Mouse (Mus musculus) kidney, postnatal 25 days (tissue): ENCODE data around the gene Cdc42bpb.

Experiments used
- DNase-seq, 2 experiments: peaks; one replicate each; pipeline ENCODE4 v3.0.0; 2021; ENCODE audit warnings: mixed read lengths in 2 of 2

Cdc42bpb gene

DNA sequence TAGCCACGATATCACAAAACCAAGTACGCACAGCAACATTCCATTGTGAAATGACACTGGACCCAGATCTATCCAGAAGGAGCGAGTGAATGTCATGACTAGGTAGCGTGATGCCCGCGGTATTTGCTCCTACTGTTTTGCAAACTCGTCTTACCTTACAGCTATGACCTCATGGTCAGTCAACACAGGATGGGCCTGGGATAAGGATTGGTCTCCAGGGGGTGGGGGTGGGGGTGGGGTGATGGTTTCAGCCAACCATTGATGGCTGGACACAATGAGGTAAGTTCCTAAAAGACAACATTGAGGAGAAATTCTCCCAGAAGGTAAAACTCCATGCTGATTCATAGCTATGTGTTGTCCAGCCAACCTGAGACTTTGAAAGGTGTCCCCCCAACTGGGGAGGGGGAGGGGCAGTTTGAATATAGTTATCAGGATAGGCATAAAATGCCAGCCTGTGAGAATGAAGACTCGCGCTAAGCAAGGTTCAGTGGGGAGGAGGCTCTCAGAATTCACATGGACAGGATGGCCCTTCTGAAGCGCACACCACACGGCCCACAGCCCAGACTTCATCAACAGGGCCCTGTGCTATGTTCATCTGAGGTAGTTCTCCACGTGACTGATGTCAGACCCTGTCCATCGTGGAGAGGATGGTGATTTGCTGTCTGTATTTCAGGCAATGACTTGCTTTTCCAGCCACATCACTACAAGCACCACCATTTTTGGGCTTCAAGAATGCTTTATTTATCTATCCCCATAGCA, 8.5 kb upstream of the Cdc42bpb start:
- DNase-seq, result no peak

DNA sequence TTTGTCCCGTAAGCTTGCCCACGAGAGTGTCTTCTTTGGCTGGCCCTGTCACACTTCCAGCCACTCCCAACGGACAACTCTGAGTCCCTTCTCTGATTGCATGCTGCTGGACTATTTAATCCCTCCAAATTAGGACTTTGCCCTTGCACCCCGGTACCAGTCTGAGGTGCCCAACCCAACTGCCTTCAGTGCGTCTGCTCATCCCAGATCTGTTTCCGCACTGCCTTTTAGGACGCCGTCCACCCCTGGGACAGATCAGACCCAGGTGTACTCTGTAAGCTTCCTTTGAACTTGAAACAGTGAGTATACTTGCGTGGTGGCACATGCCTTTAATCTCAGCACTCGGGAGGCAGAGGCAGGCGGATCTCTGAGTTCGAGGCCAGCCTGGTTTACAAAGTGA, 1.3 kb upstream of the Cdc42bpb start:
- DNase-seq, result peak in 1 of 2 experiments; percentile 38

DNA sequence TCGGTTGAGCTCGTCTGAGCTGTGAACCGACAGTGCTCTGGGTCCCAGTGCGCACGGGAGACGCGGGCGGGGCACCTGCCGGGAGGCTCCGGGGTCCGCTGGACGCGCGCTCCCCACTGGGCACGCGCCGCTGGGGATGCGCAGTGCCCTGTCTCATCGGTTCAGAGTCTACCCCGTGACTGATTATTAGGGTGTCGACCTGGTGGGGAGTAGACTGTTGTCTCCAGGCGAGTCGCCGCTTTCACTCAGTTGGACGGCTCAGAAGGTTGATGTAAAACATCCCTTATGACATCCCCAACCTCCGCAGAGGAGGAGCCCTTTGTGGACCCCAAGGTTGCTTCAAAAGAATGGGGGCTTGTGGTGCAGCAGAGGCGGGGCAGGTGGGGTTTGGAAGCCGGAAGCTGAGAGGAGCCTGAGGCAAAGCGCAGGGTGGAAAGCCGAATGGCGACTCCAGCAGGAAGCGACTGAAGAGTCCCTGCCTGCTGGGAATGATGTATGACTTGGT, 520 bp upstream of the Cdc42bpb start:
- DNase-seq, result peak; percentile 56 to 77

DNA sequence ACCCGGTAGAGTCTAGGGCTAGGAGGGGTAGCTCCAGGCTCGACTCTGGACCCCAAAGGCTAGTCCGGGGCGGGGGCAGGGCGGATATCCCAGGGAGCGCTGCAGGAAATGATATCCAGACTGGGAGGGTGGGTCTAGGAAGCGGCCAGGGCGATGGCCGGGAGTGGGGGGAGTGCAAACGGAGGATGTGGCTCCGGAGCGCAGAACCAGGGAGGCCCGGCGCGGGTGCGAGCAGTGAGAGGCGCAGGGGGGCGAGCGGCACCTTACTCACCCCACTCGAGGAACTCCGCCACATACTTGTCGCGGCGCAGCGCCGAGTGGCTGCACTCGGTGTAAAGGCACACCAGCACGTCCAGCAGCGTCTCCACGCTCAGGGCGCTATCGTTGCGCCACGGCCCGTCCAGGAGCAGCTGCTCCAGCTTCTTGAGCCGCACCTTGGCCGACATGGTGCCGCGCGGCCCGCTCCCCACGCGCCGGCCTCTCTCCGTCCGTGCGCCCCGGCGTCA, 639 bp downstream of the Cdc42bpb start:
- peak; percentile 74 to 87 for DNase-seq

DNA sequence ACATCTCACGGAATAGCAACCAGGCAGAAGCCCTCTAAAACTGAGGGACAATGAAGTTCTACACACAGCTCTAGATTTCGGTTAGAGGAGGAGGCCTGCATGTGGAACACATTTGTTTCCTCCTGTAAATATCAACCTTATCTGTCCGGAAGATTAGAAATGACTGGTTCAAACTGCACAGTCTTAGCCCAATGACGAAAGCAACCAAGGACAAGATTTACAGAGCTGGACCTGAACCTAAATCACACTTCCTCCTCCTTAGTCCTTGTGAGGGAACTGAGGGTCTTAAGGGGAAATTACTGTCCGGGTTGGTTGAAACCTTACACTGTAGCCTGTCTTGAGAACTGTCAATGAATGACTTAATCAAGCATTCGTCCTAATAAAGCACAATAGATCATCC, 1.5 kb downstream of the Cdc42bpb start:
- no peak for DNase-seq

DNA sequence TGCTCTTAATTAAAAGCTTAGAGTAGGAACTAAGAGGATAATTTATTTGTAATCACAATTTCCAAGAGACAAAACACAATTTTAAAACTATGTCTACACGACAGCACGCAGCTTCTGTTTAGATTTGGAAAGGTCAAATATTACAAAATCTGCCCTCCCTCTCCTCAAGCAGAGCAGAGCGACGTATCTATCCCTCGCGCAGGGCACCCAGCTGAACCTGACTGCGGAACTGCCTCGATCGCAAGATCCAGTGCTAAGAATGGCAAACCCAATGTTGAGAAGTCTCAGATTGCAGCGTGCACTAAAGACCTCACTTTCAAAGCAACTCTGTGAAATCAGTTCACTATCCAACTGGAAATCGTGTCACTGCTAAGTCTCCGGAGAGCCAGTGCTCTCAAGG, 2.0 kb downstream of the Cdc42bpb start:
- peak in 1 of 2 experiments; percentile 48 for DNase-seq

DNA sequence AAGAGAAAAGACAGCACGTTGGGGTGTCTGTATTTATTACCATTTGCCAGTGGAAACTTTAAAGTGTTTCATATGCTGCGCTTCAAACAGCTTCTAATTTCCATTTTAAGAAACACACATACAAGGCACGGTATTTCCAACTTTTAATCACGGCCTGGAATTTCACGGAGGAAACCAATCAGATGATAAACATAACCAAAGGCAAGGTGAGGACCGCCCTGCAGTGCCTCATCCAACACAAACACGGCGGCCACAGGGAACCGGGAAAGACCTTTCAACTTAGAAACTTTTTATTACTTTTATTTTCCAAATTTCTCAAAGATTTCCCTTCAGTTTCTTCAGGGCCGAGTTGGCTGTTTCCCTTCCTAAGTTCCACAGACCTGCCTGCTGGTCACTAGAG, 2.8 kb downstream of the Cdc42bpb start:
- peak in 1 of 2 experiments; percentile 40 for DNase-seq

DNA sequence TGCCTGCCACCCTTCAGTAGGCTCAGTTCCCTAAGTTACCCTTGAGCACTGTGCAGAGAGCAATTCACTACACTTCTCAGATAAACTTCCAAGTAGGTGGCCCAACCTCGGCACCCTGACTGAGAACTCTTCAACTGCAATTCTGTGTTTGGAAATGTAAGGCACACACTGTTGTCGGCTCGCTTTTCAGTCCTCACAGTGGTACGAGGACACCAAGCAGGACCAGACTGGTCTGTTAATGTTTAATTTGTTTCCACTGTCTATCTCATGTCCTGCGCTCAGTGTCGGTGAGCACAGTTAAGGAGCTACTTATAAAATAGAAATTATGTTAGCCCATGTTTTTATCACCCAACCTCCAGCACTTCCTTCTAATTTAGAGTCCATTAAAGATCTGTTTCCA, 4.1 kb downstream of the Cdc42bpb start:
- DNase-seq, result peak in 1 of 2 experiments; percentile 48

DNA sequence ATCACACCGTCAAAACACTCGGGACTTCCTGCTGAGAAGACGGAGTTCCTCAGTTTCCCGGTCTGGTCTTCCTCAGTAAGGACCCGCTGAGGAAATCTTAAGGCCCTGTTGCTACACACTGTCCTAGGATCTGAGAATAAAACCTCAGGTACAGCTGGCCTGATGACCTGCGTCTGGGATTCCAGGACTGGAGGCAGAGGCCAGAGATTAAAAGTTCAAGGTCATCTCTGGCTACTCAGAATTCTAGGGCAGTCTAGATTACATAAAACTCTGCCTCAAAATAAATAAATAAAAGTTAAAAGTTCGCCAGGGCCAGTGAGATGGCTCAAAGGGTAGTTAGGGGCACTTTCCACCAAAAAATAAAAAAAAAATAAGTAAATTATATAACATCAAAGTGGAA, 5.6 kb downstream of the Cdc42bpb start:
- DNase-seq, result peak in 1 of 2 experiments; percentile 32

DNA sequence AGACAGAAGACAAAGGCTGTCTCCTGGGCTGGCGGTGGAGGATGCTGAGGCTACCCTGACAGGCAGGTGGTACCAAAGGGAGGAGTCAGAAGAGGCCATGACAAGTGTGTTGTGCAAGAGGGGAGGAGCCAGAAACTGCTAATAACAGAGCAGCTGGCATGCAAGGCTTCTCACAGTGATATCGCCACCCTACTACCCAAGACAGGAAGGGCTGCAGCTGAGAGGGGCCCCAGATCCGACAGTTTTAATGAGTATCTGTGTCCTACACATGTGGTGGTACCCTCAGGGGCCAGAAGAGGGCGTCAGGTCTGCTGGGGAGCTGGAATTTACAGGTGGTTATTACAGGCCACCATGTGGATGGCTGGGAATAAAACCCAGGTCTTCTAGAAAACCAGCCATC, 7.3 kb downstream of the Cdc42bpb start:
- peak in 1 of 2 experiments; percentile 33 for DNase-seq

DNA sequence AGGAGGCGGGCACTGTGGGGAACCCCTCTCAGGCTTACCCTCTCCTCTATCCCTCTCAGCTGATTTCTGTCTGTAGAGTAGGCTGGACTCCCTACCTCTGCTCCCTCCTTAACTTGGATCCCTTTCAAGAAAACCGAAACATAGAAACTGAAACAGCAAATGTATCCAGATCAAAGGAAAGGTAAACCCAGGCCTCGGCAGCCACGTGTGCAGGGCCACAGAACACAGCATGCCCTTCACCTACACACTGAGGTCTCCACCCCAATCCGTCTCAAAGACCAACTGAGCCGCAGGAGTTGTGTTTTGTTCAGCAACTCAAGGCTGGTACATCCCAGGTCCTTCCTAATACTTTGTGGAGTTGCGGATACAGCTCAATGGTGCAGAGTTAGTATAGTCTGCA, 10.5 kb downstream of the Cdc42bpb start:
- DNase-seq, result no peak

DNA sequence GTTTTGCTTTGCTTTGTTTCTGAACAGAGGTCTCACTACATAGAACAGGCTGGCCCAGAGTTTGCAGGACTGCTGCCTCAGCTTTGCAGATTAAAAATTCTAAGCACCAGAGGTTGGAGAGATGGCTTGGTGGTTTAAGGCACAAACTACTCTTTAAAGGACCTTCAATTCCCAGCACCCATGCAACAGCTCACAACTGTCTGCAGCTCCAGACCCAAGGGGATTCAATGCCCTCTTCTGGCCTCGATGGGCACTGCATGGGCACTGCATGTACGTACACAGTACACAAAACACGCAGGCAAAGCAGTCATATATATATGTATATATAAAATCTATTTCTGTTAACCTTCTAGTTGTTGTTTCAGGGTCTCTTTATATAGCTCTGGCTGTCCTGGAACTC, 13.3 kb downstream of the Cdc42bpb start:
- no peak for DNase-seq

DNA sequence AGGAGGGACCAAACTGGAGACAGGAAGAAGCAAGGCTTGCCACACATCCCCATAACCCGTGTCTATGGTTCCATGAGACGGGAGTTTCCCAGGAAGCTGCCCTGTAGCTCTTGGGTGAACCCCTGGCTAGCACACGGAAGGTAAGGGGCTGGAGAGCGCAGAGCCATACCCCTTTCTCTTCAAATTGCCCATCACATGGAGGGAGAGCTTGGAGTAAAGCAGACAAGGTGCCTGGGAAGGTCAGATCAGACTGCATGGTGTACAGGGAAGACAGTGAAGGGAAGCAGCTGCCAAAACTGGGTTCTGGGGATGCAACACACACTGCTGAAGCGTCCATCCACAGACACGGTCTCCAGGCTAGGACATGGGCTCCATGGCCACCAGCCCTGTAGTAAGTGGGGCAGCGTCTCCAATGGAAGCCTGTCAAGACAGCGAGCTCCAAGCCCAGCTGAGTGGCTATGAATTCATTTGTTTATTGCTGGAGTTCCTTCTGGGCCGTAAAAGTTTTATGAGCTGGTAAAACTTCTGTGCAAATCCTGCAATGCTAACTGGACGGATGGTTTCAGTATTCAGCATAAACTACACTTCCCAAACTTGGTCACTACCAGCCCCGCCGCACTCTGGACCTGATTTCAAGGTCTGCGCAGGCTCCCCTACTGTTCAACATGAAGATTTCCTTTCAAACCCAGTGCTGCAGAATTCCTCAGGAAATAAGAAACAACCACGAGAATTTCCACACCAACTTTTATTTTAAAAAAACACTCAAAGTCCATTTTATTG, 16.0 kb downstream of the Cdc42bpb start:
- DNase-seq, result peak; percentile 71 to 76

DNA sequence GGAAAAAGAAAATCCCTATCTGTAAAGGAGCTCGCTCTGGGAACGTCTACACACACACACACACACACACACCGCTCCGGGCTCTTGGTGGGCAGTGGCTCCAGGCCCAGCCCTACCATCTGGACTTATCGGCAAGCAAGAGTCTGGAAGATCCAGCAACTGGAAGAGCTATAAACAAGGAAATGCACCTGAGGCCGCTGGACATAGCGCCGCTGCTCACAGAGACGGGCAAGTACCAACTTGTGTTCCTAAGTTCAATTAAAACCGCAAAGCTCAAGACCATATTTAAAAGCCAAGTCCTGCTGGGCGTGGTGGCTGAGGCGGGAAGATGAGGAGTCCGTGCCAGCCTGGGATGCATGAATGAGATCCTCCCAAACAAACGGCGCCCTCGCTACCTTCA, 16.8 kb downstream of the Cdc42bpb start:
- DNase-seq, result no peak

DNA sequence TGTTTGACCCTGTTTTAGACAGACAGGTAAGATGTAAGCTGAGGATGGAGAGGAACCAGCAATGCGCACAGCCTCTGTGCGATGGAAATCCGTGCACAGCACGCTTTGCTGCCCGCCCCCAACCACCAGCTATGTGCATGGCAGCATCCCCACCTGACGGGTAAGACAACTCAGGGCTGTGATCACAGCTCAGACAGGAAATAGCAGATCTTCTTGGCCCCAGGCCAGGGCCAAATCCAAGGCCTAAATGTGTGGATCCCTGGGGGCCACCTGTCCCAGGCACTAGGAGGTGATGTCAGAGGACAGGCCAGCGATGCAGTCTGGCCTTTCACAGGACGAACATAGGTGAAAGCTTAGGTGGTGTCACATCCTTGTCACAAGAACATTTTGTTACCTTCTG, 21.3 kb downstream of the Cdc42bpb start:
- peak; percentile 58 for DNase-seq

DNA sequence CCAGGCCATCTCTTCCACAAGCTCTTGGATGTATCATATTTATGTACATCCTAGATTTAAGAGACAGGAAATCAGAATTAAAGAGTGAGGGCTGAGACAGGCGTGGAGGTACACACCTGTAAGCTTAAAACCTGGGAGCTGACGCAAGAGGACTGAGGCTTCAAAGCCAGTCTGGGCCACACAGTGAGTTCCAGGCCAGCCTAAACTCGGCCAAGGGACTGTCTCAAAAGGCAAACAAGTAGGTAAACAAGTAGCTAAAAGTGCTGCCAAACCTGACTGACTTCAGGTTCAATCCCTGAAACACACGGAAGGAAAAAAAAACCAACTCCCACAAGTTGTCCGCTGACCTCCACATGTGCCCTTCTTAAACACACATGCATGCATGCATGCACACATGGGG, 23.4 kb downstream of the Cdc42bpb start:
- DNase-seq, result no peak

DNA sequence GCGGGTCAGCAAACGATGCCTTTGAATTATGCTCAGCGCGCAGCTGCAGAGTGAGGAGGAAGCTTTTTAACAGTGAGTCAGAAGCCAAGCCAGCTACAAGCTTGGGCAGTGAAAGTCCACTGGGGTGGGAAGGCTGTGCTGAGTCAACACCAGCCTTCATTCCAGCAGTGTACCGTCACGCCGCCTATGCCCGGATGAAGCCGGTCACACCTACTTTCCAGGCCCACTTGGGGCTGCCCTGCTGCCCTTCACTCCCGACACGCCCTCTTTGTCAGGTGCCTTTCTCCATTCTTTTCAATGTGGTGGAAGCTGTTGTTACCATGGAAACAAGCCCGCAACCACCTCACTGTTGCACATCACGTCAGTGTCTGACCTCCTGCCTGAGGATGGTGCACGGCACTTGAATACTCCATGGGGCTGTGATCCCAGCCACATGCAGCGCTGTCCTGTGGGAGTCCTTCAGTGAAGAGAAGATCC, 24.0 kb downstream of the Cdc42bpb start:
- peak; percentile 84 to 95 for DNase-seq

DNA sequence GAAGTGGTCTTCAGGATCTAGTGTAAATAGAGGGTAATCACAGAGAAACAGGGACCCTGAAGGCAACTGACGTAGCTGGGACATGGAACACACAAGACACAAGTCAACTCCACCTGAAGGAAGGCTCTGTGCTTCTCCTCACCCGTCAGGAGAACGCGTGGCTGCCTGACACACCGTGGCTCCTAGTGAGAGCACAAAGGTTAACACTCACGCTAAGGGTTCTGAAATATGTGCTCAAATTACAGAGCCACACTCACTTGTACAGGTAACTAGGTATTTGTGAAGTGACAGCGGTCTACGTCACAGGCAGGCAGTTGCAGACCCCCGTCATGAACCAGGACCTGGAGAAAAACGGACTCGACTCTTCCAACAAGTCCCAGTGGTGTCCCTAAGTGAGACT, 24.5 kb downstream of the Cdc42bpb start:
- no peak for DNase-seq

DNA sequence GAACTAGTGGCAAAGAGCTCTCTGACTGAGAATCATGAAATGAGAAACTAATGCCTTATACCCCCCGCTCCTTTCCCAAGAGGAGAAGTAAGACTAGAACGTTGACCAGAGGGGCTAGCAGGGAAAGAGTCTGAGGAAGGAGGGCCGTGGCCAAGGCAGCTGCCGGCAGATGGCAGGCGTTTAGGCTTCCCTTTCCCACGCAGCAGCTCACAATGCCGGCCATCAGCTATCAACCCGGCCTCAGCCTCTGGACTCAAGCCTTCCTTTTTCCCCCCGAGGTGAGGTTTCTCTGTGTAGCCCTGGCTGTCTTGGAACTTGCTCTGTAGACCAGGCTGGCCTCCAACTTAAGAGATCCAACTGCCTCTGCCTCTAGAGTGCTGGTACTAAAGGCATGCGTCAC, 25.0 kb downstream of the Cdc42bpb start:
- no peak for DNase-seq

DNA sequence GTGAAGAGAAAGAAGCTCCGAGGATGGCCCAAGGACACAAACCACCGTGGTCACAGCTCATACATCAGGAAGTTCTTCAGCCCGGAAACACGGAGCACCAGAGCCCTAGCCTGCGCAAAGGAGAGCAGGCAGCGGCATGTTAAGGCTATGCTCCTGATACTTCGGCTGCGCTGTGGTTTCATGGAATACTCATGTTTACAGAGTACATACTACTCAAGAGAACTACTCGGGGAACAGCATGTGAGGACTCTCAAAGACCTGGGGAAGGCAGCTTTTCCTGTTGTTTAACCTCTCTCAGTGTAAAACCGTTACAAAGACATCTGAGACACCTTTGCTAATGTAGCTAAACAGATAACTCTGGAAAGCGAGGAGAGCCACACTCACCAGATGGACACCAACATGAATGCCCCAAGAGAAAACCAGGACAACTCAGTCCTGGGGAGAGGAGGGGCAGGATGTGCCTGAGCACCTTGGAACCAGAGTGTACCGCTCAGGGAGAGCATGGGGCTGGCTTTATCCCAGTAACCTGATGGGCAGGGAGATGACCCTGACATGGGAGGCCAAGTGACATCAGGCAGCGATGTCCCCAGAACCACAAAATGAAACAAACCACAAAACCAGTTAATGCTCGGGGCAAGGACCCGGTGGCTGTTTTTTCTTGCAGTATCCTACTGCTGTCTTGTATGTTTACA, 27.8 kb downstream of the Cdc42bpb start:
- no peak for DNase-seq

DNA sequence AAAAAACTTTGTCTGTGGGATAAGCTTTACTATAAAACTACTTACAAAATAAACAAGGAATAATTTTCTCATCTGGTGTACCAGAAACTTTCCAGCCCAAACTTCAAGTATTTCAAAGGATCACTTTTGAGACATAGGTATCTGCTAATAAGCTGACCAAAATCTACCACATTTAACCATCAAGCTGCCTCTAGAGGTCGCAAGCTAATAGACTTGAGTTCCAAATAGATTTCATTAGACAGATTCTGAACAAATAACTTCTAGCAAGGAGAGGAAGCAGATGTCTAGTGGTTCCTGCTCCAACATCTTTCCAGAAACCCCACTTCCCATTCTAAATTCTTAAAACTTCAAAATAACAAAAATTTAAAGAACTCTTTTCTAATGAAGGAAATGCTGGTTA, 33.6 kb downstream of the Cdc42bpb start:
- peak in 1 of 2 experiments; percentile 39 for DNase-seq

DNA sequence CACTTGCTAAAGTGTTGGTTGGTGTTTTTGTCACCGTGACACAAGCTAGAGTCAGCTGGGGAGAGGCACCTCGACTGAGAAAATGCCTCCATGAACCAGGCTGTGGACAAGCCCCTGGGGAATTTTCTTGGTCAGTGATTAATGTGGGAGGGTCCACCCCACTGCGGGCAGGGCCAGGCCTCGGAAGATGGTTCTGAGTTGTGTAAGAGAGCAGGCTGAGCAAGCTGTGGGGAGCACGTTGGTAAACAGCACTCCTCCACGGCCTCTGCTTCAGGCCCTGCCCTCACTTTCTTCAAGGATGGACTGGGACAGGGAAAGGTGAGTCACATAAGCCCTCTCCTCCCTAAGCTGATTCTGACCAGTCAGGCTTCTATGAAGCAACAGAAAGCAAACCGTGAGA, 36.8 kb downstream of the Cdc42bpb start:
- DNase-seq, result no peak

DNA sequence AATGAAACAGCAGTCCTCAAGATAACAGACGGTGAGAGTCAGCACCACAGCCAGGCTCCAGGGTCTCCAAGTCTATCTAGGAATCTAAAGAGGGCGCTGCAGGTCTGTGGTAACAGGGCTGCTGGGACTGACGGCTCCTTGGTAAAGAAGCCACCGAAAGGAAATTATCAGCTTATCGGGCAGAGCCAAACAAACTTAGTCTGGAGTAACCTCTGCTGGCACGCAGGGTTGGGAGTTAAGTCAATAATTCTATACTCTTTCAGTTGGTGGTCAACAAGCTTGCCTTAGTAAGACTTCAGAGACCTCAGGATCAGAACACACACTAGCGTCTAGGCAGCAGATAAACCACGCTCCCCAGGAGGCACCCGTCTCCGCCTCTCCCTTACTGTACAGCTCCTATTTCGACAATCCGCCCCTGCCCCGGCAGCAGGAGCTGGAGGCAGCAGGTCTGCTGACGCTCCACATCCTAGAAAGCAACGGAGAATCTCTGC, 39.6 kb downstream of the Cdc42bpb start:
- no peak for DNase-seq
